Mouse (Mus musculus) lung, postnatal 0 days (tissue): Measurements from ENCODE around the gene Olfr1214. TPM values are rescaled to one million over a fixed set of nuclear protein-coding genes. Genes with fewer than 3 reads are reported as not detected.

ENCODE experiments used
- ATAC-seq: fragments of 200-750 bp; cut with Nextera tagmentation; 2 replicates; pipeline ENCODE4 v1.8.0; 2017; ENCODE audit warnings: moderate library complexity
- DNase-seq: peaks from one replicate; pipeline ENCODE4 v3.0.0-alpha.2; 2016; ENCODE audit warnings: low spot score
- H3K27ac ChIP-seq: fragments of 300-500 bp; sonication (generic); 2 replicates; pipeline ENCODE4 v1.5.1; 2014; ENCODE audit warnings: antibody characterized with exemption, mild to moderate bottlenecking, low read length, mixed read lengths
- H3K27me3 ChIP-seq: fragments of 300-500 bp; sonication (generic); replicated peaks from 2 replicates; pipeline ENCODE4 v1.6.1; 2014; ENCODE audit warnings: low read length, mixed read lengths; ENCODE audit not compliant: insufficient read depth
- H3K36me3 ChIP-seq: fragments of 300-500 bp; sonication (generic); 2 replicates; pipeline ENCODE4 v1.6.1; 2014; ENCODE audit warnings: low read length, mixed read lengths; ENCODE audit not compliant: insufficient read depth
- H3K4me1 ChIP-seq: fragments of 300-500 bp; sonication (generic); 2 replicates; pipeline ENCODE4 v1.6.1; 2014; ENCODE audit warnings: antibody characterized with exemption, low read depth, low read length, mixed read lengths; ENCODE audit not compliant: insufficient read depth
- H3K4me2 ChIP-seq: fragments of 300-500 bp; sonication (generic); replicated peaks from 2 replicates; pipeline ENCODE4 v1.6.1; 2014; ENCODE audit warnings: low read depth, mild to moderate bottlenecking, low read length, moderate library complexity, mixed read lengths
- H3K4me3 ChIP-seq: fragments of 300-500 bp; sonication (generic); 2 replicates; pipeline ENCODE4 v1.5.1; 2014; ENCODE audit warnings: low read depth, low read length
- H3K9ac ChIP-seq: fragments of 300-500 bp; sonication (generic); replicated peaks from 2 replicates; pipeline ENCODE4 v1.6.1; 2014; ENCODE audit warnings: low read depth, mild to moderate bottlenecking
- H3K9me3 ChIP-seq: fragments of 300-500 bp; sonication (generic); 2 replicates; pipeline ENCODE4 v1.6.1; 2016; ENCODE audit warnings: low read length, mixed read lengths
- CTCF ChIP-seq: IDR thresholded peaks from 2 replicates; pipeline ENCODE4 v1.5.1; 2016; ENCODE audit warnings: antibody characterized with exemption, mild to moderate bottlenecking
- EP300 ChIP-seq: IDR thresholded peaks from 2 replicates; pipeline ENCODE4 v1.6.1; 2016; ENCODE audit warnings: antibody characterized with exemption, mild to moderate bottlenecking, control low read depth
- WGBS: fragments of 180-500 bp; shearing (Covaris S2); extraction: QIAGEN DNeasy Blood & Tissue Kit; methylation state at CpG from one replicate; pipeline ENCODE4 v1.1.7; 2014; 5-methylcytosine and 5-hydroxymethylcytosine counted together
- polyA plus RNA-seq: library from polyadenylated mRNA; unstranded; fragments of >200 nt; fragmentation: Nextera tagmentation; extraction: Ambion mirVana; gene quantifications from 2 replicates; pipeline ENCODE4 v1.2.1, GENCODE M21; 2015

Gene Olfr1214
- polyA plus RNA-seq, 1 experiment from 2014 or later: not detected

DNA sequence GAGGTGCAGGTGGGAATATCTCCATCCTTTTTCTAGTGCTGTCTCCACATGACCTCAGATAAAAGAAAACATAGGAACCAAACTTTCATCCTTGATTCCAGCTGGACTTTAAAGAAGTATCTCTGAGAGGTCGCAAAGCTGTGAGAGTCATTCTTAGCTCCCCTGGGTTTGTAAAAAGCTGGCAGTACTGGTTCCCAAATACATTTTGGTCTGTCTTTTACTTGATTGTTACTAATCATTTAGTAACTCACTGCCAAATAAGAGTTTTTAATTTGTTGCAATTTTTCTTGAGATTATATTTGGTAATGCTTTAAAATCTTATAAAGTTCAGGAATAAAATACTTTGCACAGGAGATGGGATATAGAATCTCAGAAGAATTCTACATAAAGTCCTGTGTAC is 54.4 kb downstream of the Olfr1214 start, which contains the start of gene Olfr1211:
TSS of gene Olfr1211 (minus strand) at position 101 of the 400 bp plus-strand sequence.
- Histone ChIP-seq H3K27me3 (no peaks in the 10 kb centered on the region), H3K36me3 (no peaks in the 10 kb centered on the region), H3K9me3 (no peaks in the 10 kb centered on the region), H3K4me2 (no peak within 1 kb of the TSS), H3K4me3 (no peak within 1 kb of the TSS), H3K9ac (no peak within 1 kb of the TSS), H3K27ac (no peak within 1 kb of the TSS), H3K4me1 (no peaks in the 10 kb centered on the region)
- TF ChIP-seq EP300 (no peak), CTCF (no peak)
- 81% methylated on average over 1 of the region's 1 CpGs for WGBS
- no peak for ATAC-seq
- no peak for DNase-seq

Other genes with a start within 250 kb of the Olfr1214 start
- not detected in 2 replicates for gene Olfr1198, start 241.3 kb downstream of the Olfr1214 start, polyA plus RNA-seq
- not detected in 2 replicates for gene Olfr1199, start 232.2 kb downstream of the Olfr1214 start, polyA plus RNA-seq
- not detected in 2 replicates for gene Olfr1200, start 222.2 kb downstream of the Olfr1214 start, polyA plus RNA-seq
- gene Olfr1201, start 199.6 kb downstream of the Olfr1214 start, polyA plus RNA-seq: not detected in 2 replicates
- not detected in 2 replicates for gene Olfr1202, start 178.2 kb downstream of the Olfr1214 start, polyA plus RNA-seq
- gene Olfr1205, start 162.9 kb downstream of the Olfr1214 start, polyA plus RNA-seq: not detected in 2 replicates
- gene Olfr1204, start 143.4 kb downstream of the Olfr1214 start, polyA plus RNA-seq: not detected in 2 replicates
- not detected in 2 replicates for gene Olfr1206, start 129.4 kb downstream of the Olfr1214 start, polyA plus RNA-seq
- not detected in 2 replicates for gene Olfr1208, start 90.3 kb downstream of the Olfr1214 start, polyA plus RNA-seq
- gene Olfr1209, start 77.5 kb downstream of the Olfr1214 start, polyA plus RNA-seq: not detected in 2 replicates
- not detected in 2 replicates for gene Olfr1211, start 54.5 kb downstream of the Olfr1214 start, polyA plus RNA-seq
- not detected in 2 replicates for gene Olfr1212, start 38.7 kb downstream of the Olfr1214 start, polyA plus RNA-seq
- not detected in 2 replicates for gene Gm13762, start 12.4 kb downstream of the Olfr1214 start, polyA plus RNA-seq
- not detected in 2 replicates for gene Olfr1215, start 14.3 kb upstream of the Olfr1214 start, polyA plus RNA-seq
- not detected in 2 replicates for gene Olfr1216, start 25.7 kb upstream of the Olfr1214 start, polyA plus RNA-seq
- gene Olfr1217, start 39.4 kb upstream of the Olfr1214 start, polyA plus RNA-seq: not detected in 2 replicates
- gene Olfr1218, start 68.5 kb upstream of the Olfr1214 start, polyA plus RNA-seq: not detected in 2 replicates
- not detected in 2 replicates for gene Olfr1219, start 90.9 kb upstream of the Olfr1214 start, polyA plus RNA-seq
- gene Olfr1220, start 114.2 kb upstream of the Olfr1214 start, polyA plus RNA-seq: not detected in 2 replicates
- gene Olfr1221, start 124.6 kb upstream of the Olfr1214 start, polyA plus RNA-seq: not detected in 2 replicates
- gene Olfr1222, start 140.4 kb upstream of the Olfr1214 start, polyA plus RNA-seq: not detected in 2 replicates
- gene Olfr1223, start 158.9 kb upstream of the Olfr1214 start, polyA plus RNA-seq: not detected in 2 replicates
- not detected in 2 replicates for gene Olfr1224-ps1, start 171.4 kb upstream of the Olfr1214 start, polyA plus RNA-seq
- not detected in 2 replicates for gene Olfr1225, start 182.0 kb upstream of the Olfr1214 start, polyA plus RNA-seq
- not detected in 2 replicates for gene Olfr1226, start 207.4 kb upstream of the Olfr1214 start, polyA plus RNA-seq